8 mouse cellular contexts compared by ENCODE assay signal in the genomic region with DNA sequence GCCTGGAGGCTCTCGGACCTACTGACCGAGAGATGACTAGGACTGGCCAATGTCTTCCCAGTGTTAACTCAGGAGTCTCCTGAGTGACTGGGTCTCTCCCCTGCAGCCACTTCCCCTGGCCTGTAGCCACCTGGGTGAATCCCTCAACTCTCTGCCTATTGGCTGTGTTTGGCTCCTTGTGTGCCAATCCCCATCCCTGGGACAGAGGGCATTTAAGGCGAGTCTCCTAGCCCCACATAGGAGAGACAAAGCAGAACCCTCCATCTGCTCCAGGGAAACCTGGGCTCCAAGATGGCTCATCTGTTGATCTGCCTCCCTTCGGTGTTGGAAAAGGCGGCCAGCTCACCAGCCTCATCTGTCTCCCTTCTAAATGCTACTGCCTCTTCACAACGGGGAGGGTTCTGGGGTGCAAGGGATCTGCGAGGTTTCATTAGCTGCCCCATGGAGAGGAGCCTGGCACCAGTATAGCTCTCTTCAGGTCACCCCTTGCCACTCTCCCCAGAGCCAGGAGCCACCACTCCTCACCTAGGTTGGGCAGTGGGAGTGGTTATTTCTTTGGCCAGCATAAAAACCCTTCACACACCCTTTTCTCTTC. TPM values are rescaled to one million over a fixed set of nuclear protein-coding genes. Genes with fewer than 3 reads are reported as not detected.
DNase-seq lines count a peak whose midpoint lies in the region; ATAC-seq lines count a peak whose summit lies in the region.

No protein-coding gene starts in this region.

- no peak overlapping the region for H3K27ac ChIP-seq in kidney, embryonic 16.5 days (ENCODE audit: low read length)
- H3K27ac ChIP-seq in hindbrain, embryonic 11.5 days (ENCODE audit: low read depth, low read length) = no peak overlapping the region
- H3K27ac ChIP-seq in midbrain, embryonic 14.5 days (replicated peaks; ENCODE audit: low read depth, low read length) = no peak overlapping the region

- peaks cover 77% of the 10 kb centered on the region for H3K4me1 ChIP-seq in kidney, embryonic 16.5 days (ENCODE audit: insufficient read depth, low read length)
- peaks cover 29% of the 10 kb centered on the region for H3K4me1 ChIP-seq in hindbrain, embryonic 11.5 days (replicated peaks; ENCODE audit: control insufficient read depth, insufficient read depth, low read length)
- H3K4me1 ChIP-seq in midbrain, embryonic 14.5 days (ENCODE audit: control insufficient read depth, insufficient read depth, low read length) = peaks cover 62% of the 10 kb centered on the region

- H3K9me3 ChIP-seq in kidney, embryonic 16.5 days (ENCODE audit: low read length) = no peaks in the 10 kb centered on the region
- no peaks in the 10 kb centered on the region for H3K9me3 ChIP-seq in hindbrain, embryonic 11.5 days (ENCODE audit: control insufficient read depth, low read length)
- H3K9me3 ChIP-seq in midbrain, embryonic 14.5 days (ENCODE audit: control insufficient read depth, low read length) = no peaks in the 10 kb centered on the region

- H3K36me3 ChIP-seq in kidney, embryonic 16.5 days (ENCODE audit: insufficient read depth, low read length) = peaks cover 5% of the 10 kb centered on the region; the same call in 1 of the 2 replicates
- H3K36me3 ChIP-seq in hindbrain, embryonic 11.5 days (ENCODE audit: control insufficient read depth, insufficient read depth, low read length) = no peaks in the 10 kb centered on the region
- H3K36me3 ChIP-seq in midbrain, embryonic 14.5 days (ENCODE audit: control insufficient read depth, insufficient read depth, low read length) = no peaks in the 10 kb centered on the region

- peak overlapping the region; percentile 85 for H3K4me2 ChIP-seq in kidney, embryonic 16.5 days (replicated peaks; ENCODE audit: low read depth, low read length)
- peak overlapping the region; percentile 97 for H3K4me2 ChIP-seq in hindbrain, embryonic 11.5 days (replicated peaks; ENCODE audit: low read depth, low read length)
- peak overlapping the region; percentile 95 for H3K4me2 ChIP-seq in midbrain, embryonic 14.5 days (ENCODE audit: low read length)

- peaks cover 7% of the 10 kb centered on the region; the same call in 1 of the 2 replicates for H3K27me3 ChIP-seq in kidney, embryonic 16.5 days (ENCODE audit: insufficient read depth, low read length)
- H3K27me3 ChIP-seq in hindbrain, embryonic 11.5 days (ENCODE audit: control insufficient read depth, insufficient read depth, low read length) = peaks cover 22% of the 10 kb centered on the region
- H3K27me3 ChIP-seq in midbrain, embryonic 14.5 days (ENCODE audit: control insufficient read depth, insufficient read depth, low read length) = peaks cover 19% of the 10 kb centered on the region

- H3K4me3 ChIP-seq in kidney, embryonic 16.5 days (ENCODE audit: low read length) = peak overlapping the region; percentile 76; the same call in 1 of the 2 replicates
- H3K4me3 ChIP-seq in hindbrain, embryonic 11.5 days (ENCODE audit: low read depth, low read length) = peak overlapping the region; percentile 58; the same call in 1 of the 2 replicates
- H3K4me3 ChIP-seq in midbrain, embryonic 14.5 days (replicated peaks; ENCODE audit: low read depth, low read length) = peak overlapping the region; percentile 65; the same call in 1 of the 2 replicates

- ATAC-seq in kidney, embryonic 16.5 days (ENCODE audit: low FRiP score, low TSS enrichment) = no peak
- ATAC-seq in hindbrain, embryonic 11.5 days (ENCODE audit: low FRiP score) = no peak
- ATAC-seq in midbrain, embryonic 14.5 days (ENCODE audit: low FRiP score, low TSS enrichment) = no peak
- ATAC-seq in monocyte, adult 5-6 weeks (replicated peaks; ENCODE audit: insufficient number of reproducible peaks, low FRiP score, low TSS enrichment, poor library complexity, severe bottlenecking) = no peak

- peak overlapping the region; percentile 91; the same call in 1 of the 2 replicates for H3K9ac ChIP-seq in kidney, embryonic 16.5 days (replicated peaks; ENCODE audit: low read length)
- H3K9ac ChIP-seq in hindbrain, embryonic 11.5 days (ENCODE audit: low read depth, low read length) = no peak overlapping the region
- no peak overlapping the region for H3K9ac ChIP-seq in midbrain, embryonic 14.5 days (replicated peaks; ENCODE audit: low read length)

- DNase-seq in kidney, adult 8-10 months = no peak
- DNase-seq in cerebellum, adult 8-10 months = peak; percentile 57
- no peak for DNase-seq in hindbrain, embryonic 11.5 days (ENCODE audit: low spot score)
- no peak for DNase-seq in midbrain, embryonic 14.5 days
- DNase-seq in right cerebral cortex, postnatal 14 days = no peak
- no peak for DNase-seq in spleen, postnatal 10 days (ENCODE audit: low spot score in 2 of 2)

- 57% methylated on average over 7 of the region's 7 CpGs for WGBS in kidney, embryonic 16.5 days
- 34% methylated on average over 7 of the region's 7 CpGs for WGBS in hindbrain, embryonic 11.5 days
- 33% methylated on average over 7 of the region's 7 CpGs for WGBS in midbrain, embryonic 14.5 days

RNA-seq across cellular contexts. Expression of a gene that starts 3.2 kb away (rescaled TPM):
- 14.6 and 15.9 TPM in 2 replicates for polyA plus RNA-seq in kidney, embryonic 16.5 days (2015; fragmentation: Nextera tagmentation; extraction: Ambion mirVana)
- 3.4 and 5.6 TPM in 2 replicates for polyA plus RNA-seq in hindbrain, embryonic 11.5 days (2014; fragmentation: Nextera tagmentation; extraction: Ambion mirVana)
- 4.3 and 7.2 TPM in 2 replicates for polyA plus RNA-seq in midbrain, embryonic 14.5 days (2014; fragmentation: Nextera tagmentation; extraction: Ambion mirVana)
- total RNA-seq in monocyte, adult 5-6 weeks (2017) = 67.9 to 84.4 TPM (median 70.9 TPM) in 3 replicates

RNA-seq across cellular contexts. Expression of a gene that starts 19.5 kb away (rescaled TPM):
- 37.5 and 41.8 TPM in 2 replicates for polyA plus RNA-seq in kidney, embryonic 16.5 days (2015; fragmentation: Nextera tagmentation; extraction: Ambion mirVana)
- polyA plus RNA-seq in hindbrain, embryonic 11.5 days (2014; fragmentation: Nextera tagmentation; extraction: Ambion mirVana) = 38.6 and 39.1 TPM in 2 replicates
- 47.9 and 51.4 TPM in 2 replicates for polyA plus RNA-seq in midbrain, embryonic 14.5 days (2014; fragmentation: Nextera tagmentation; extraction: Ambion mirVana)
- total RNA-seq in monocyte, adult 5-6 weeks (2017) = 20.4 to 31.7 TPM (median 30.1 TPM) in 3 replicates
